Mouse (Mus musculus) ZHBTc4 (cell line): ENCODE measurements around the gene Agap1.

Experiments
- DNase-seq: peaks from one replicate; pipeline ENCODE4 v3.0.0-alpha.2; 2011; ENCODE audit warnings: low read depth, low spot score

Gene Agap1

GRCm38 (mm10) chr1:89609964-89610363 is 155.4 kb downstream of the Agap1 start:
- no peak for DNase-seq

- DNase-seq = no peak
Measured at GRCm38 (mm10) chr1:89611521-89611920, 156.9 kb downstream of the Agap1 start.

GRCm38 (mm10) chr1:89613234-89613870 is 158.7 kb downstream of the Agap1 start:
- no peak for DNase-seq

- DNase-seq = no peak
Measured at GRCm38 (mm10) chr1:89616556-89616955, 161.9 kb downstream of the Agap1 start.

- DNase-seq = no peak
Measured at GRCm38 (mm10) chr1:89617336-89617735, 162.7 kb downstream of the Agap1 start.

GRCm38 (mm10) chr1:89619963-89620362 is 165.4 kb downstream of the Agap1 start:
- no peak for DNase-seq

- no peak for DNase-seq
Measured at GRCm38 (mm10) chr1:89621014-89621791, 166.6 kb downstream of the Agap1 start.

- DNase-seq = no peak
Measured at GRCm38 (mm10) chr1:89621952-89622351, 167.3 kb downstream of the Agap1 start.

- DNase-seq = no peak
Measured at GRCm38 (mm10) chr1:89622801-89623200, 168.2 kb downstream of the Agap1 start.

GRCm38 (mm10) chr1:89625312-89625711 is 170.7 kb downstream of the Agap1 start:
- no peak for DNase-seq

- no peak for DNase-seq
Measured at GRCm38 (mm10) chr1:89625967-89626366, 171.4 kb downstream of the Agap1 start.

GRCm38 (mm10) chr1:89626940-89627339 is 172.3 kb downstream of the Agap1 start:
- DNase-seq = no peak

GRCm38 (mm10) chr1:89627650-89628049 is 173.0 kb downstream of the Agap1 start:
- DNase-seq = peak; percentile 62

- no peak for DNase-seq
Measured at GRCm38 (mm10) chr1:89630836-89631235, 176.2 kb downstream of the Agap1 start.

- peak; percentile 67 for DNase-seq
Measured at GRCm38 (mm10) chr1:89631747-89632146, 177.1 kb downstream of the Agap1 start.

GRCm38 (mm10) chr1:89634055-89634454 is 179.4 kb downstream of the Agap1 start:
- peak; percentile 76 for DNase-seq

GRCm38 (mm10) chr1:89635131-89635530 is 180.5 kb downstream of the Agap1 start:
- no peak for DNase-seq

- no peak for DNase-seq
Measured at GRCm38 (mm10) chr1:89637670-89638069, 183.1 kb downstream of the Agap1 start.

GRCm38 (mm10) chr1:89643445-89644100 is 189.0 kb downstream of the Agap1 start:
- peak; percentile 54 for DNase-seq

- DNase-seq = no peak
Measured at GRCm38 (mm10) chr1:89644120-89644519, 189.5 kb downstream of the Agap1 start.

GRCm38 (mm10) chr1:89646326-89647018 is 191.9 kb downstream of the Agap1 start:
- DNase-seq = peak; percentile 90

- DNase-seq = no peak
Measured at GRCm38 (mm10) chr1:89647505-89647904, 192.9 kb downstream of the Agap1 start.
